Mouse (Mus musculus) limb, embryonic 12.5 days (tissue): Measurements from ENCODE around the gene Soat2. TPM values are rescaled to one million over a fixed set of nuclear protein-coding genes. Genes with fewer than 3 reads are reported as not detected.

ENCODE experiments used
- ATAC-seq: fragments of 200-750 bp; cut with Nextera tagmentation; 2 replicates; pipeline ENCODE4 v1.8.0; 2017; ENCODE audit warnings: low read depth, moderate TSS enrichment; ENCODE audit not compliant: insufficient number of reproducible peaks, insufficient read depth, low FRiP score, low TSS enrichment
- H3K27ac ChIP-seq: fragments of 300-500 bp; sonication (generic); 2 replicates; pipeline ENCODE4 v1.5.1; 2016; ENCODE audit warnings: mild to moderate bottlenecking, moderate library complexity
- H3K27me3 ChIP-seq: fragments of 300-500 bp; sonication (generic); 2 replicates; pipeline ENCODE4 v1.6.1; 2016; ENCODE audit warnings: mild to moderate bottlenecking, moderate library complexity
- H3K36me3 ChIP-seq: fragments of 300-500 bp; sonication (generic); 2 replicates; pipeline ENCODE4 v1.6.1; 2016; ENCODE audit warnings: mild to moderate bottlenecking, moderate library complexity
- H3K4me1 ChIP-seq: fragments of 300-500 bp; sonication (generic); replicated peaks from 2 replicates; pipeline ENCODE4 v1.6.1; 2016
- H3K4me2 ChIP-seq: fragments of 300-500 bp; sonication (generic); 2 replicates; pipeline ENCODE4 v1.6.1; 2016; ENCODE audit warnings: mild to moderate bottlenecking, moderate library complexity
- H3K4me3 ChIP-seq: fragments of 300-500 bp; sonication (generic); replicated peaks from 2 replicates; pipeline ENCODE4 v1.5.1; 2016; ENCODE audit warnings: mild to moderate bottlenecking
- H3K9ac ChIP-seq: fragments of 300-500 bp; sonication (generic); replicated peaks from 2 replicates; pipeline ENCODE4 v1.6.1; 2016; ENCODE audit warnings: mild to moderate bottlenecking, moderate library complexity
- H3K9me3 ChIP-seq: fragments of 300-500 bp; sonication (generic); 2 replicates; pipeline ENCODE4 v1.6.1; 2016; ENCODE audit warnings: mild to moderate bottlenecking, moderate library complexity
- WGBS: fragments of 180-500 bp; shearing (Covaris S2); methylation state at CpG from one replicate; pipeline ENCODE4 v1.1.7; 2016; 5-methylcytosine and 5-hydroxymethylcytosine counted together
- polyA plus RNA-seq: library from polyadenylated mRNA; unstranded; fragments of >200 nt; fragmentation: Nextera tagmentation; extraction: Ambion mirVana; gene quantifications from 2 replicates; pipeline ENCODE4 v1.2.1, GENCODE M21; 2016

Soat2 gene
- polyA plus RNA-seq, 1 experiment from 2014 or later: not detected

DNA sequence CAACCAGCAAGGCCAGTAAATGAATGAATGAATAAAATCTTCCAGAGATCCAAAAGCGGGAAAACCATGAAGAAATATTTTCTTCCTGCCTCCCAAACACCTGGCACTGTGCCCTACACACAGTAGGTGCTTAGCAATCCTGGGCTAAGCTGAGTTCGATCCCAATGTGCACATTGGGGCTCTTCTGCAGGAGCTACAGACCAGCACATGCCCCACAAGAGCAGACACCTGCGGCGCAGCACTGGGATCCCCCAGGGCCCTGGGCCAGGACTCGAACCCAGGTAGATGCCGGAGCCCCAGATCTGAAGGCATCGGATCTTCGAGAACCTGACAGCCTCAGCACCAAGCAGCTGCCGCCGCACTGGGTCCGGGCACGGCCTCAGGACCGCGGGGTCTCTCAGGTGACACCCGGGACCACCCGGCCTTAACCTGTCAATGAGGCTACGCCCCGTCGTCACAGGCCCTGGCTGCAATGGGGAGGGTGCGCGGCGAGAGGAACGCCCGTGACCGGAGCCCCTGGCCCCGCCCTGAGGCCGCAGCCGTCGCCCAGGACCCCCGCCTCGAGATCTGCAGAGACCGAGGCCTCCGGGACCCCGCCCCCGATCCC lies 14.7 kb upstream of the Soat2 start:
- ATAC-seq: peak; percentile 75
- Histone ChIP-seq H3K4me3 (peak overlapping the region; percentile 82), H3K4me1 (peaks cover 11% of the 10 kb centered on the region), H3K9me3 (no peaks in the 10 kb centered on the region), H3K27me3 (no peaks in the 10 kb centered on the region), H3K9ac (peak overlapping the region; percentile 79), H3K27ac (peak overlapping the region; percentile 77), H3K4me2 (peak overlapping the region; percentile 78), H3K36me3 (peaks cover 30% of the 10 kb centered on the region)
- WGBS: 3% methylated on average over 35 of the region's 35 CpGs

DNA sequence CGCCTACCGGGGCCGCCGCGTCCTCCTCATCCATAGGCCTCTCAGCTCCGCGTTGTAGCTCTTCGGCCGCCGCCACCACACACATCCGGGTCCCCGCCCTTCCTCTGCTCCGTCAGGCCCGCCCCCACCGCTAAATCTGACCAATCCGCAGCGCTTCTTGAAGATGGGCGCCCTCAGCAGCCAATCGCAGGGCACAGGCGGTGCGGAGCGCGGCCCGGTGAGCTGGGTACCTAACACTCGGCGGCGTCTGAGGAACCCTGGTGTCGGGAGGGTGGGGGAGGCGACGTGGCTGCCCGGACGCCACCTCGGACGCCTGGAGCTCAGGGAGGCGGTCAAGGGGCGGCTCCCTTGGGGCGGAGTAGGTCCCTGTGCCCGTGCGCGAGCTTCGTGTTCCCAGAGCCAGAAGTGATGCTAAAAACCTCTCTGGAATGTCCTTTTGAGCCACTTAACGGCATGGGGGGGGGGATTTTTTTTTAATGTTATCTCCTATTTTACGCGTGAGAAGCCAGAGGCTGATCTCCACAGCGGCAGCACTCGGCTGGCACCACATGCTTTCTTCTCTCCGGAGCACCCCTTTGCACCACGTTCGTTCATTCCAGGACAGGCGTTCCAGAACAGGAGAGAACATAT lies 14.1 kb upstream of the Soat2 start, which contains the start of gene Spryd3:
Spryd3 (minus strand) TSS at position 106 of the 630 bp plus-strand sequence.
- WGBS: under 1% methylated on average over 50 of the region's 50 CpGs
- Histone ChIP-seq H3K27ac (peak within 1 kb of the TSS; percentile 77), H3K4me2 (peak within 1 kb of the TSS; percentile 78), H3K27me3 (no peaks in the 10 kb centered on the region), H3K4me3 (peak within 1 kb of the TSS; percentile 82), H3K36me3 (peaks cover 24% of the 10 kb centered on the region), H3K4me1 (peaks cover 11% of the 10 kb centered on the region), H3K9ac (peak within 1 kb of the TSS; percentile 79), H3K9me3 (no peaks in the 10 kb centered on the region)
- ATAC-seq: peak; percentile 98

DNA sequence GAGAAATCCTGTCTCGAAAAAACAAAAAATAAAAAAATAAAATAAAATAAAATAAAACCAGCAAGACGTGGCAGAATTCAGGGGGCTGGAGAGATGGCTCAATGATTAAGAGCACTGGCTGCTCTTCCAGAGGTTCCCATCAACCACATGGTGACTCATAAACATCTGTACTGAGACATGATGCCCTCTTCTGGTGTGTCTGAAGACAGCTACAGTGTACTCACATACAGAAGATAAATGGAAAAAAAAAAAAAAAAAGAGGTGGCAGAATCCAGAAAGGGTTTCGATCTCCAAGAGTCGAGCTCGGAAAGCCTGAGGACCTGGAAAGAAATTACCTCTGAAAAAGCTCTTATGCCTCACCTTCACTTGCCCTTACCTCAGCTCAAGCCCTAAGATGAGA lies 9.2 kb upstream of the Soat2 start:
- Histone ChIP-seq H3K27ac (no peak overlapping the region), H3K9ac (no peak overlapping the region), H3K4me2 (no peak overlapping the region), H3K4me3 (no peak overlapping the region), H3K36me3 (no peaks in the 10 kb centered on the region), H3K27me3 (peaks cover 41% of the 10 kb centered on the region), H3K4me1 (peaks cover 13% of the 10 kb centered on the region), H3K9me3 (no peaks in the 10 kb centered on the region)
- 90% methylated on average over 5 of the region's 5 CpGs for WGBS
- ATAC-seq: no peak

- Histone ChIP-seq H3K4me2 (no peak overlapping the region), H3K9ac (no peak overlapping the region), H3K9me3 (no peaks in the 10 kb centered on the region), H3K27me3 (peaks cover 45% of the 10 kb centered on the region), H3K4me3 (no peak overlapping the region), H3K27ac (no peak overlapping the region), H3K4me1 (peaks cover 9% of the 10 kb centered on the region), H3K36me3 (no peaks in the 10 kb centered on the region)
- no peak for ATAC-seq
- 60% methylated on average over 23 of the region's 23 CpGs for WGBS
Observed at GRCm38 (mm10) chr15:102142914-102143912, 7.1 kb upstream of the Soat2 start.

- Histone ChIP-seq H3K4me3 (peak within 1 kb of the TSS; percentile 32), H3K9ac (peak within 1 kb of the TSS; percentile 37; the same call in 1 of the 2 replicates), H3K27me3 (peaks cover 45% of the 10 kb centered on the region), H3K4me1 (peaks cover 9% of the 10 kb centered on the region), H3K4me2 (peak within 1 kb of the TSS; percentile 59), H3K9me3 (no peaks in the 10 kb centered on the region), H3K36me3 (no peaks in the 10 kb centered on the region), H3K27ac (no peak within 1 kb of the TSS)
- no peak for ATAC-seq
- 3% methylated on average over 22 of the region's 22 CpGs for WGBS
Observed at GRCm38 (mm10) chr15:102144274-102144711, 6.0 kb upstream of the Soat2 start, which contains the start of gene Igfbp6. Gene Igfbp6, plus strand, starts transcription at chr15:102144362.

- H3K4me2 ChIP-seq: peak overlapping the region; percentile 59
- no peaks in the 10 kb centered on the region for H3K9me3 ChIP-seq
- peak overlapping the region; percentile 37; the same call in 1 of the 2 replicates for H3K9ac ChIP-seq
- peaks cover 45% of the 10 kb centered on the region for H3K27me3 ChIP-seq
- no peaks in the 10 kb centered on the region for H3K36me3 ChIP-seq
- 16% methylated on average over 19 of the region's 19 CpGs for WGBS
- peak overlapping the region; percentile 32 for H3K4me3 ChIP-seq
- ATAC-seq: no peak
- H3K27ac ChIP-seq: no peak overlapping the region
- peaks cover 9% of the 10 kb centered on the region for H3K4me1 ChIP-seq
Observed at GRCm38 (mm10) chr15:102144726-102145125, 5.6 kb upstream of the Soat2 start.

- no peak overlapping the region for H3K9ac ChIP-seq
- H3K4me3 ChIP-seq: no peak overlapping the region
- no peak overlapping the region for H3K4me2 ChIP-seq
- peaks cover 9% of the 10 kb centered on the region for H3K4me1 ChIP-seq
- no peaks in the 10 kb centered on the region for H3K9me3 ChIP-seq
- no peaks in the 10 kb centered on the region for H3K36me3 ChIP-seq
- H3K27me3 ChIP-seq: peaks cover 45% of the 10 kb centered on the region
- H3K27ac ChIP-seq: no peak overlapping the region
- WGBS: 88% methylated on average over 10 of the region's 10 CpGs
- no peak for ATAC-seq
Observed at GRCm38 (mm10) chr15:102145330-102145729, 5.0 kb upstream of the Soat2 start.

- Histone ChIP-seq H3K9ac (no peak overlapping the region), H3K4me3 (no peak overlapping the region), H3K4me2 (no peak overlapping the region), H3K9me3 (no peaks in the 10 kb centered on the region), H3K27ac (no peak overlapping the region), H3K27me3 (peaks cover 45% of the 10 kb centered on the region), H3K4me1 (peaks cover 9% of the 10 kb centered on the region), H3K36me3 (no peaks in the 10 kb centered on the region)
- 88% methylated on average over 5 of the region's 5 CpGs for WGBS
- no peak for ATAC-seq
Observed at GRCm38 (mm10) chr15:102146089-102146488, 4.2 kb upstream of the Soat2 start.

- 0% methylated on average over 1 of the region's 1 CpGs for WGBS
- H3K4me1 ChIP-seq: peaks cover 9% of the 10 kb centered on the region
- ATAC-seq: no peak
- H3K27me3 ChIP-seq: peaks cover 42% of the 10 kb centered on the region
- no peaks in the 10 kb centered on the region for H3K36me3 ChIP-seq
- no peaks in the 10 kb centered on the region for H3K9me3 ChIP-seq
- H3K4me2 ChIP-seq: no peak overlapping the region
- H3K27ac ChIP-seq: no peak overlapping the region
- H3K9ac ChIP-seq: no peak overlapping the region
- H3K4me3 ChIP-seq: no peak overlapping the region
Observed at GRCm38 (mm10) chr15:102146882-102147281, 3.4 kb upstream of the Soat2 start.

DNA sequence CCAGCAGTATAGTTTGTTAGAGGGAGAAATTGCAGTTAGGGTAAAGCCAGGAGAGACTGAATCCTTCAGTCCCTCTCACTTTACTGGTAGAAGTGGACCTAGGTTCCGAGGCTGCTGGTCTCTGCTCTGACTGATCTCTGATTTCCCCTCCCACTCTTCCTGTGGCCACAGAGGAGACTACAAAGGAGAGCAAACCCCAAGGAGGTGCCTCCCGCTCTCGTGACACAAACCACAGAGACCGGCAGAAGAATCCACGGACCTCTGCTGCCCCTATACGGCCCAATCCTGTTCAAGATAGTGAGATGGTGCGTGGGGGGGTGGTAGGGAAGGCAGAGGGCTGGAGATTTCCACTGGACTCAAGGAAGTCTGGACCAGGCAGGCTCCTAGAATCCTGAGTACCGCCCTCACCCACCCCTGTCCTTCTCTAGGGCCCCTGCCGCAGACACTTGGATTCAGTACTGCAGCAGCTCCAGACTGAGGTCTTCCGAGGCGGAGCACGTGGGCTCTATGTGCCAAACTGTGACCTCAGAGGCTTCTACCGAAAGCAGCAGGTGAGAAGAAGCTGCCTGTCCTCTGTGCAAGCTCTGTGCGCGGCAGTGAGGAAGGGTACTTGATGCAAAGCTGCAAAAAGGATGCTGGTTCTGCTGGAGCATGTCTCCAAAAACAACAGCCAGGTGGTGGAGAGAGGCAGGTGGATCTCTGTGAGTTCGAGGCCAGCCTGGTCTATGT lies 2.5 kb upstream of the Soat2 start:
- peaks cover 9% of the 10 kb centered on the region for H3K4me1 ChIP-seq
- H3K36me3 ChIP-seq: no peaks in the 10 kb centered on the region
- H3K27me3 ChIP-seq: peaks cover 36% of the 10 kb centered on the region
- no peak for ATAC-seq
- 66% methylated on average over 16 of the region's 16 CpGs for WGBS
- H3K4me2 ChIP-seq: no peak overlapping the region
- H3K4me3 ChIP-seq: no peak overlapping the region
- no peak overlapping the region; the same call in 1 of the 2 replicates for H3K9ac ChIP-seq
- no peaks in the 10 kb centered on the region for H3K9me3 ChIP-seq
- no peak overlapping the region for H3K27ac ChIP-seq
